Mouse (Mus musculus): ENCODE measurements around the gene Gm12166.

- TF ChIP-seq POLR2A (IDR thresholded peaks at IDR 0.05; ENCODE audit: borderline replicate concordance, control insufficient read depth, low read depth, low read length) (no peak), CTCF (IDR thresholded peaks at IDR 0.05; ENCODE audit: control insufficient read depth, insufficient read depth, low read length) (no peak)
Measured at GRCm38 (mm10) chr11:46030026-46030425, 22.1 kb downstream of the Gm12166 start.

Measured in bone marrow, adult 2 months (tissue).